Comparison of ENCODE assay signal across 11 mouse cellular contexts in the genomic region with DNA sequence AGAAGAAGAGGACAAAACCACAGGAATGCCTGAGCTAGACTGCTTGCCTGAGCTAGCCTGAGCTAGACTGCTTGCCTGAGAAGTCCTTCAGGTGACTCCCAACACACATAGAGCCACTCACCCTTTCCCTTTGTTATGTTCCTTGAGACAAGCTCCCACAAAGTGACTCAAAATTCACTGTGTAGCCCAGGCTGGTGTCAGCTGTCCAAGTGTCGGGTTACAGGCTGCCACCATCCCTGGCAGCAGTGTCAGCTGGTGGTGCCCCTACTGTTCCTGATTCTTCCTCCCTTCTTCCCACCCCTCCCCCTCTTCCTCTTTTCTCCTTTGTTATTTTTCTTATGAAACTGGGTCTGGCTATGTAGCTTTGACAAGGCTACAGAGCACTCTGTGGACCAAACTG. TPM values are rescaled to one million over a fixed set of nuclear protein-coding genes. Genes with fewer than 3 reads are reported as not detected.
DNase-seq lines count a peak whose midpoint lies in the region; ATAC-seq lines count a peak whose summit lies in the region.
"Had no signal": no experiment of that assay in that cellular context is flagged by ENCODE, and none has a peak within 500 bp of the region (broad histone marks: within the 10 kb centered on the region; RNA-seq: fewer than 3 reads in every experiment).

No protein-coding gene starts in this region.

- H3K36me3 ChIP-seq in kidney, embryonic 15.5 days: no peaks in the 10 kb centered on the region
- no peaks in the 10 kb centered on the region for H3K36me3 ChIP-seq in intestine, embryonic 16.5 days (ENCODE audit: control insufficient read depth, insufficient read depth, low read length)

- no peak for DNase-seq in kidney, postnatal 14 days
- DNase-seq in ES-CJ7 (ENCODE audit: low read depth, low spot score): peak; percentile 56
- peak; percentile 31 for DNase-seq in embryo, embryonic 9.5 days (ENCODE audit: extremely low spot score)
- no peak for DNase-seq in cerebellum, adult 9-11 months
- DNase-seq in kidney, adult 9 months: no peak
- DNase-seq: gastrocnemius, postnatal 14 days; liver, embryonic 13.5 days; thymus, postnatal 25 days had no signal

- no peak overlapping the region for H3K27ac ChIP-seq in kidney, embryonic 15.5 days
- no peak overlapping the region for H3K27ac ChIP-seq in intestine, embryonic 16.5 days (ENCODE audit: low read length)

- no peak overlapping the region for H3K4me2 ChIP-seq in kidney, embryonic 15.5 days
- H3K4me2 ChIP-seq in intestine, embryonic 16.5 days (ENCODE audit: low read depth, low read length): no peak overlapping the region
- H3K4me2 ChIP-seq: liver, embryonic 13.5 days had no signal

- no peak overlapping the region for H3K4me3 ChIP-seq in kidney, embryonic 15.5 days (replicated peaks)
- H3K4me3 ChIP-seq in intestine, embryonic 16.5 days (ENCODE audit: low read length): no peak overlapping the region
- H3K4me3 ChIP-seq: liver, embryonic 13.5 days had no signal

- peak; percentile 69 for ATAC-seq in kidney, embryonic 15.5 days (replicated peaks; ENCODE audit: low FRiP score)
- peak; percentile 76 for ATAC-seq in megakaryocyte progenitor cell, adult 5-6 weeks (replicated peaks; ENCODE audit: poor library complexity)
- ATAC-seq in intestine, embryonic 16.5 days: no peak

- 33% methylated on average over 1 of the region's 1 CpGs for WGBS in kidney, embryonic 15.5 days
- 61% methylated on average over 1 of the region's 1 CpGs for WGBS in intestine, embryonic 16.5 days

- no peaks in the 10 kb centered on the region for H3K27me3 ChIP-seq in kidney, embryonic 15.5 days
- H3K27me3 ChIP-seq in intestine, embryonic 16.5 days (replicated peaks; ENCODE audit: control insufficient read depth, insufficient read depth, low read length): no peaks in the 10 kb centered on the region
- H3K27me3 ChIP-seq: liver, embryonic 13.5 days had no signal

- no peaks in the 10 kb centered on the region for H3K9me3 ChIP-seq in kidney, embryonic 15.5 days (replicated peaks)
- peaks cover 4% of the 10 kb centered on the region; the same call in 1 of the 2 replicates for H3K9me3 ChIP-seq in intestine, embryonic 16.5 days (ENCODE audit: control insufficient read depth, low read length)

- no peak overlapping the region for H3K9ac ChIP-seq in kidney, embryonic 15.5 days
- H3K9ac ChIP-seq in intestine, embryonic 16.5 days (ENCODE audit: low read depth, low read length): no peak overlapping the region
- H3K9ac ChIP-seq: liver, embryonic 13.5 days had no signal

- peaks cover 12% of the 10 kb centered on the region for H3K4me1 ChIP-seq in kidney, embryonic 15.5 days
- H3K4me1 ChIP-seq in intestine, embryonic 16.5 days (ENCODE audit: control insufficient read depth, insufficient read depth, low read length): no peaks in the 10 kb centered on the region

RNA-seq across cellular contexts. Expression of gene Strn3, which starts 12.2 kb away (rescaled TPM):
- 45.5 and 45.7 TPM in 2 replicates for polyA plus RNA-seq in kidney, embryonic 15.5 days (2015; fragmentation: Nextera tagmentation; extraction: Ambion mirVana)
- total RNA-seq in megakaryocyte progenitor cell, adult 5-6 weeks (2015): 34.8 and 36.5 TPM in 2 replicates
- total RNA-seq in megakaryocyte progenitor cell, adult 5-6 weeks (2017): 47.9 and 69.3 TPM in 2 replicates
- polyA plus RNA-seq in intestine, embryonic 16.5 days (2015; fragmentation: Nextera tagmentation; extraction: Ambion mirVana): 14.5 and 25.2 TPM in 2 replicates

RNA-seq across cellular contexts. Expression of gene Ap4s1, which starts 13.0 kb away (rescaled TPM):
- polyA plus RNA-seq in kidney, embryonic 15.5 days (2015; fragmentation: Nextera tagmentation; extraction: Ambion mirVana): 31.7 and 32.2 TPM in 2 replicates
- total RNA-seq in megakaryocyte progenitor cell, adult 5-6 weeks (2015): 35.4 and 40.2 TPM in 2 replicates
- total RNA-seq in megakaryocyte progenitor cell, adult 5-6 weeks (2017): 20.9 and 23.8 TPM in 2 replicates
- polyA plus RNA-seq in intestine, embryonic 16.5 days (2015; fragmentation: Nextera tagmentation; extraction: Ambion mirVana): 20.7 and 21.1 TPM in 2 replicates

Comparison
In these comparisons a context has a peak if more than half of its experiments do, and no peak if none do; other contexts are left out.
1. DNase-seq: peak in ES-CJ7 (single experiment) and embryo, embryonic 9.5 days (single experiment); none in kidney, postnatal 14 days (single experiment), cerebellum, adult 9-11 months (single experiment) and kidney, adult 9 months (single experiment).